Mouse (Mus musculus): ENCODE measurements around the gene Inpp4b. TPM values are rescaled to one million over a fixed set of nuclear protein-coding genes. Genes with fewer than 3 reads are reported as not detected.

The Inpp4b gene
- polyA plus RNA-seq, 1 experiment from 2014 or later: 20.7 TPM

- H3K36me3 ChIP-seq (ENCODE audit: insufficient read depth, low read length): no peaks in the 10 kb centered on the region
- no peak for DNase-seq (ENCODE audit: low spot score)
- H3K27me3 ChIP-seq (replicated peaks; ENCODE audit: insufficient read depth, low read length): no peaks in the 10 kb centered on the region
- no peak overlapping the region for H3K27ac ChIP-seq (ENCODE audit: low read length)
- peaks cover 3% of the 10 kb centered on the region; the same call in 1 of the 2 replicates for H3K4me1 ChIP-seq (ENCODE audit: insufficient read depth, low read depth, low read length)
- no peak overlapping the region for H3K4me2 ChIP-seq (replicated peaks; ENCODE audit: low read depth, low read length)
- WGBS: 58% methylated on average over 9 of the region's 9 CpGs
- TF ChIP-seq CTCF (IDR thresholded peaks at IDR 0.05) (no peak), EP300 (IDR thresholded peaks at IDR 0.05) (no peak)
- no peak for ATAC-seq
- H3K4me3 ChIP-seq (ENCODE audit: low read depth, low read length): no peak overlapping the region
- no peak overlapping the region for H3K9ac ChIP-seq (replicated peaks; ENCODE audit: low read depth)
- no peaks in the 10 kb centered on the region for H3K9me3 ChIP-seq (ENCODE audit: low read length)
Measured at GRCm38 (mm10) chr8:81773305-81773965, 431.1 kb downstream of the Inpp4b start.

DNA sequence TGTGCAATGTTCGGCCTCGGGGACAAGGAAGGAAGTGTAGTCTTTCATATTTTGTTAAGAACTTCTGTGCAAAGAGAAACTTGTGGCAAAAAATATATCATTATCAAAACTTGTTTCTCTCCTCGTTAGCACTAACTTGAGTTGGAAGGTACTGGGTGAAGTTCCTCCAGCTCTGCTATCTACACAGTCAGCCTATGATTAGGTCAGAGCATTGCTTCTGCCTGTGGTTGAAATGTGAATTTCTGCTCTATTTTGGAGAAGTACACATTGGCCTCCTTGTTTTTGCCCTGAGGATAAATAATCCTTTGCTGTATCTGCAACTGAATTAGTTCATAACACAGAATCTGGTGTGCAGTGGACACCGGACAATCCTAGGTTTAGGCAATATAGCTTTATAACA lies 431.7 kb downstream of the Inpp4b start:
- Histone ChIP-seq H3K9ac (replicated peaks; ENCODE audit: low read depth) (no peak overlapping the region), H3K4me3 (ENCODE audit: low read depth, low read length) (no peak overlapping the region), H3K36me3 (ENCODE audit: insufficient read depth, low read length) (no peaks in the 10 kb centered on the region), H3K9me3 (ENCODE audit: low read length) (no peaks in the 10 kb centered on the region), H3K27ac (ENCODE audit: low read length) (no peak overlapping the region), H3K27me3 (replicated peaks; ENCODE audit: insufficient read depth, low read length) (no peaks in the 10 kb centered on the region), H3K4me2 (replicated peaks; ENCODE audit: low read depth, low read length) (no peak overlapping the region), H3K4me1 (ENCODE audit: insufficient read depth, low read depth, low read length) (peaks cover 3% of the 10 kb centered on the region; the same call in 1 of the 2 replicates)
- 45% methylated on average over 4 of the region's 4 CpGs for WGBS
- ATAC-seq: no peak
- no peak for DNase-seq (ENCODE audit: low spot score)
- TF ChIP-seq EP300 (IDR thresholded peaks at IDR 0.05) (no peak), CTCF (IDR thresholded peaks at IDR 0.05) (no peak)

DNA sequence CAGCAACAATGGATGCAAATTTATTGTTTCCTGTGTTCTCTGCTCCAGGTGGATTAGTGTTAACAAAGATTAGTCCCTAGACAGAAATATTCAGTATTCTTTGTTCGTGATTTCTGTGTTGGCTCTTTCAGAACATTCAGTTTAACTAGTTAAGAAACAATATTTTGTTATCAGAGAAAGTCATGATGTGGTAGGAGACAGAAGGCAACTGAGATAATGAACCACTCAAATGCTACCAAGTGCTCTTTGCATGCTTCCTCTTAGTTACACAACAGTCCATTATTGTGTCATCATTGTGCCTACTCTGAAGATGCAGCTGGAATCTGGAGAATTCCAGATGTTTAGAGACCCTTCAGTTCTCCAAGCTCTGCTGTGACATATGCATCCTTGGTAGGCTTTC lies 432.1 kb downstream of the Inpp4b start:
- no peak overlapping the region for H3K4me2 ChIP-seq (replicated peaks; ENCODE audit: low read depth, low read length)
- no peaks in the 10 kb centered on the region for H3K36me3 ChIP-seq (ENCODE audit: insufficient read depth, low read length)
- no peaks in the 10 kb centered on the region for H3K27me3 ChIP-seq (replicated peaks; ENCODE audit: insufficient read depth, low read length)
- H3K27ac ChIP-seq (ENCODE audit: low read length): no peak overlapping the region
- DNase-seq (ENCODE audit: low spot score): no peak
- TF ChIP-seq CTCF (IDR thresholded peaks at IDR 0.05): no peak
- no peak for TF ChIP-seq EP300 (IDR thresholded peaks at IDR 0.05)
- no peak overlapping the region for H3K4me3 ChIP-seq (ENCODE audit: low read depth, low read length)
- peaks cover 3% of the 10 kb centered on the region; the same call in 1 of the 2 replicates for H3K4me1 ChIP-seq (ENCODE audit: insufficient read depth, low read depth, low read length)
- H3K9me3 ChIP-seq (ENCODE audit: low read length): no peaks in the 10 kb centered on the region
- WGBS: 33% methylated on average over 1 of the region's 1 CpGs
- no peak for ATAC-seq
- no peak overlapping the region for H3K9ac ChIP-seq (replicated peaks; ENCODE audit: low read depth)

GRCm38 (mm10) chr8:81776516-81777237 lies 434.3 kb downstream of the Inpp4b start:
- TF ChIP-seq EP300 (IDR thresholded peaks at IDR 0.05): no peak
- no peak for TF ChIP-seq CTCF (IDR thresholded peaks at IDR 0.05)
- H3K4me3 ChIP-seq (ENCODE audit: low read depth, low read length): no peak overlapping the region
- no peak for ATAC-seq
- peaks cover 3% of the 10 kb centered on the region; the same call in 1 of the 2 replicates for H3K4me1 ChIP-seq (ENCODE audit: insufficient read depth, low read depth, low read length)
- no peak overlapping the region for H3K4me2 ChIP-seq (replicated peaks; ENCODE audit: low read depth, low read length)
- 0 out of 2 replicates have a peak overlapping the region, but pooled peaks have one; percentile 10 for H3K27ac ChIP-seq (ENCODE audit: low read length)
- no peaks in the 10 kb centered on the region for H3K36me3 ChIP-seq (ENCODE audit: insufficient read depth, low read length)
- 44% methylated on average over 4 of the region's 4 CpGs for WGBS
- H3K27me3 ChIP-seq (replicated peaks; ENCODE audit: insufficient read depth, low read length): no peaks in the 10 kb centered on the region
- no peak for DNase-seq (ENCODE audit: low spot score)
- H3K9me3 ChIP-seq (ENCODE audit: low read length): no peaks in the 10 kb centered on the region
- H3K9ac ChIP-seq (replicated peaks; ENCODE audit: low read depth): no peak overlapping the region

DNA sequence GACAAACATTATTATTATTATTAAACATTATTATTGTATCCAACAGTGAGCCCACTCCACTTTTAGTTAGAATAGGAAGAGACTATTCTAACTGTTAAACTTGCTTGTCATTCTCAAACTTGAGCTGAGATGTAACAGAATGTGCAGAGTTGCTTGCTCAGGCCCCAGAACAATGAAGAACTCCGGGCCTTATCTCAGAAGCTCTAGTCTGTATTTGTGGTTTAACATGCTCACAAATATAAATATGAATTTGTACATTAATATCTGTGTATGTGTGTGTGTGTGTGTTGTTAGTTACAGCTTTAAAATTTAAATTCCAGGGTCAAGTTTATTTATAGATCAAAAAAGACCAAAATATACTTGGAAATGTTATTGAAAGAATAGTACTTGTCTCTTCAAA lies 435.3 kb downstream of the Inpp4b start:
- Histone ChIP-seq H3K4me3 (ENCODE audit: low read depth, low read length) (no peak overlapping the region), H3K9ac (replicated peaks; ENCODE audit: low read depth) (no peak overlapping the region), H3K36me3 (ENCODE audit: insufficient read depth, low read length) (no peaks in the 10 kb centered on the region), H3K9me3 (ENCODE audit: low read length) (no peaks in the 10 kb centered on the region), H3K4me1 (ENCODE audit: insufficient read depth, low read depth, low read length) (peaks cover 3% of the 10 kb centered on the region; the same call in 1 of the 2 replicates), H3K27me3 (replicated peaks; ENCODE audit: insufficient read depth, low read length) (no peaks in the 10 kb centered on the region), H3K4me2 (replicated peaks; ENCODE audit: low read depth, low read length) (no peak overlapping the region), H3K27ac (ENCODE audit: low read length) (no peak overlapping the region)
- no peak for DNase-seq (ENCODE audit: low spot score)
- ATAC-seq: no peak
- no peak for TF ChIP-seq CTCF (IDR thresholded peaks at IDR 0.05)
- TF ChIP-seq EP300 (IDR thresholded peaks at IDR 0.05): no peak
- 66% methylated on average over 1 of the region's 1 CpGs for WGBS

GRCm38 (mm10) chr8:81779440-81779839 lies 437.1 kb downstream of the Inpp4b start:
- no peak for TF ChIP-seq EP300 (IDR thresholded peaks at IDR 0.05)
- DNase-seq (ENCODE audit: low spot score) (no peak), ATAC-seq (no peak)
- H3K4me2 ChIP-seq (replicated peaks; ENCODE audit: low read depth, low read length): no peak overlapping the region
- no peaks in the 10 kb centered on the region for H3K27me3 ChIP-seq (replicated peaks; ENCODE audit: insufficient read depth, low read length)
- H3K4me3 ChIP-seq (ENCODE audit: low read depth, low read length): no peak overlapping the region
- 82% methylated on average over 5 of the region's 5 CpGs for WGBS
- H3K9ac ChIP-seq (replicated peaks; ENCODE audit: low read depth): no peak overlapping the region
- no peak overlapping the region for H3K27ac ChIP-seq (ENCODE audit: low read length)
- H3K36me3 ChIP-seq (ENCODE audit: insufficient read depth, low read length): no peaks in the 10 kb centered on the region
- H3K4me1 ChIP-seq (ENCODE audit: insufficient read depth, low read depth, low read length): peaks cover 3% of the 10 kb centered on the region; the same call in 1 of the 2 replicates
- no peaks in the 10 kb centered on the region for H3K9me3 ChIP-seq (ENCODE audit: low read length)

Data from lung, postnatal 0 days (tissue).